Mouse (Mus musculus): ENCODE results near the gene Rcl1. TPM values are rescaled to one million over a fixed set of nuclear protein-coding genes. Genes with fewer than 3 reads are reported as not detected.

Gene Rcl1
- total and polyA plus RNA-seq, 3 experiments = 32.8 to 57.4 (median 47.1) TPM

DNA sequence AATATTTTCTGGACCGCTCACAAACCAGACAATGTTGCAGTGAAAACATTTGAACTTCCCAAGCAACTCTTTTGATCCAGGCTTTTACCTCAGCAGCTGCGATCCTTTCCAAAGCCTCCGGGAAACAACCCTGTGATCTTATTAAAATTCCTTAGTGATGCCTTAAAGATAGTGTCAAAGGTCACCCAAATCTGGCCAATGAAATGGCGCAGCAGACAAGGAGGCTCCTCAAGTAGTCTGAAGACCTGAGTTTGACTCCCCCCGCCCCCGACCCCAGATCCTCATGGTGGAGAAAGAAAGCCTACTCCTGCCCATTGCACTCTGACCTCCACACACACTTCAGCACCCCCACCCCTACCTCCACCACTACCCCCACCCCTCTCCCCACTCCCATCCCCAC, 40.9 kb upstream of the Rcl1 start:
- H3K4me1 ChIP-seq (ENCODE audit: insufficient read depth, low read depth, low read length) = peaks cover 72% of the 10 kb centered on the region
- peaks cover 3% of the 10 kb centered on the region; the same call in 1 of the 2 replicates for H3K27me3 ChIP-seq (ENCODE audit: insufficient read depth, low read length)
- H3K36me3 ChIP-seq (replicated peaks) = no peaks in the 10 kb centered on the region
- DNase-seq (ENCODE audit: low spot score) (no peak), ATAC-seq (ENCODE audit: extremely low read depth, insufficient number of reproducible peaks, low FRiP score, poor library complexity, severe bottlenecking) (no peak)
- no peaks in the 10 kb centered on the region for H3K9me3 ChIP-seq (replicated peaks)
- TF ChIP-seq GATA1 (IDR thresholded peaks at IDR 0.05; ENCODE audit: borderline replicate concordance, low read length) (no peak), POLR2AphosphoS5 (IDR thresholded peaks at IDR 0.05; ENCODE audit: insufficient replicate concordance, low read depth, low read length) (no peak), TAL1 (conservative IDR thresholded peaks at IDR 0.05; ENCODE audit: low read depth, low read length) (no peak), GATA2 (IDR thresholded peaks at IDR 0.05; ENCODE audit: borderline replicate concordance, low read depth, low read length) (no peak), CTCF (IDR thresholded peaks at IDR 0.05; ENCODE audit: low read depth, low read length) (no peak)
- H3K4me3 ChIP-seq (ENCODE audit: low read depth, low read length) = no peak overlapping the region; the same call in 1 of the 2 replicates

DNA sequence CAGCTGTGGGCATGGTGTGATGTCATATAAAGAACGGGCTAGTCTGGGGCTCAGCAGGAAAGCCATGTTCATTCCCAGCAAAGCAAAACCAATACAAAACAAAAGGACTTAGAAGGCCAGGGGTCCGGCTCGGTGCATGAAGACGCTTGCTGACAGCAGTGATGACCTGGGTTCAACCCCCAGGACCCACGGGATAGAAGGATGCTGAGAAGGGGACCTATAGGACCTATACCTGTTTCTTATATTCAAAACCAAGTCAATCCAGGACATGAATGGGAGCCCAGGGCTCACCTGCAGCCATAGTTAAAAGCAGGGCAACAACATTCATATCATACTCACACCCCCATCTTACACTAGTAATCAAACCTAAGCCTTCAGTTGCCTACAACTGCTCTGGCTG, 38.2 kb upstream of the Rcl1 start:
- Histone ChIP-seq H3K4me3 (ENCODE audit: low read depth, low read length) (no peak overlapping the region), H3K9me3 (replicated peaks) (no peaks in the 10 kb centered on the region), H3K4me1 (ENCODE audit: insufficient read depth, low read depth, low read length) (peaks cover 79% of the 10 kb centered on the region), H3K27me3 (ENCODE audit: insufficient read depth, low read length) (no peaks in the 10 kb centered on the region), H3K36me3 (replicated peaks) (no peaks in the 10 kb centered on the region)
- DNase-seq (ENCODE audit: low spot score) = no peak
- ATAC-seq (ENCODE audit: extremely low read depth, insufficient number of reproducible peaks, low FRiP score, poor library complexity, severe bottlenecking) = no peak
- TF ChIP-seq GATA1 (IDR thresholded peaks at IDR 0.05; ENCODE audit: borderline replicate concordance, low read length) (no peak), TAL1 (conservative IDR thresholded peaks at IDR 0.05; ENCODE audit: low read depth, low read length) (no peak), POLR2AphosphoS5 (IDR thresholded peaks at IDR 0.05; ENCODE audit: insufficient replicate concordance, low read depth, low read length) (no peak), CTCF (IDR thresholded peaks at IDR 0.05; ENCODE audit: low read depth, low read length) (no peak), GATA2 (IDR thresholded peaks at IDR 0.05; ENCODE audit: borderline replicate concordance, low read depth, low read length) (no peak)

DNA sequence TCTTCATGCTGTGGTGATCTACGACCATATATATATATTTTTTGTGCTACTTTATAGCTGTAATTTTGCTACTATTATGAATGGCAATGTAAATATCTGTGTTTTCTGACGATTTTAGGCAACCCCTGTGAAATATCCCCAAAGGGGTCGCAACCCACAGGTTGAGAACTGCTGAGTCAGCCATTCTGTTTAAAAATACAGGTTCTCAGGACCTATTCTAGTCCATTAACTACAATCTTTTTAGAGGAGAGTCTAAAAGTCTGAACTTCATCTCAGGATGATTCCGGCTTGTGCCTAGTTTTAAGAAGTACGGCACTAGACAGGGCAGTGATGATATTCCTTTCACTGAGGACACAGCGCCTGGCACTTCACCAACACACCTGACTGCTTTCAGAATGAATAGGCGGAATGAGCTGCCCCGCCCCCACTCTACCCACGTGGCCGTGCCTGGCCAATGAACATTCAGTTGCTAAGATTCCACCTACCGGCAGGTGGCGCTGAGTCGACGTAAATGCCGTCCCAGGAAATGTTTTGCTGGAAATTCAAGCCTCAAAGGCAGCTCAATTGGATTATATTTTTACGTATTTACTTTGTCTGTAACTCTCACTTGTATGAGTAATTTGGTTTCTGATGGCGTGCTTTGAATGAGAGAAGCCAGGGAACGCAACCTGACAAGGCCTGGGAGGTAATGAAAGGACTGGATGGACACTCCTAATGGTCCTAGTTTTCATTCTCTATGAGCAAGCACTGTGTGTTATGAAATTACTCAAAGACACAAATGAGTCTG, 37.4 kb upstream of the Rcl1 start:
- H3K4me1 ChIP-seq (ENCODE audit: insufficient read depth, low read depth, low read length) = peaks cover 78% of the 10 kb centered on the region
- DNase-seq (ENCODE audit: low spot score) (peak; percentile 35), ATAC-seq (ENCODE audit: extremely low read depth, insufficient number of reproducible peaks, low FRiP score, poor library complexity, severe bottlenecking) (peak; percentile 5; the same call in 1 of the 2 replicates)
- no peak for TF ChIP-seq GATA2 (IDR thresholded peaks at IDR 0.05; ENCODE audit: borderline replicate concordance, low read depth, low read length)
- no peak for TF ChIP-seq TAL1 (conservative IDR thresholded peaks at IDR 0.05; ENCODE audit: low read depth, low read length)
- TF ChIP-seq CTCF (IDR thresholded peaks at IDR 0.05; ENCODE audit: low read depth, low read length) = peak; percentile 48; the same call in 1 of the 2 replicates
- TF ChIP-seq GATA1 (IDR thresholded peaks at IDR 0.05; ENCODE audit: borderline replicate concordance, low read length) = no peak
- TF ChIP-seq POLR2AphosphoS5 (IDR thresholded peaks at IDR 0.05; ENCODE audit: insufficient replicate concordance, low read depth, low read length) = no peak
- H3K27me3 ChIP-seq (ENCODE audit: insufficient read depth, low read length) = no peaks in the 10 kb centered on the region
- peak overlapping the region; percentile 40; the same call in 1 of the 2 replicates for H3K4me3 ChIP-seq (ENCODE audit: low read depth, low read length)
- no peaks in the 10 kb centered on the region for H3K9me3 ChIP-seq (replicated peaks)
- no peaks in the 10 kb centered on the region for H3K36me3 ChIP-seq (replicated peaks)

DNA sequence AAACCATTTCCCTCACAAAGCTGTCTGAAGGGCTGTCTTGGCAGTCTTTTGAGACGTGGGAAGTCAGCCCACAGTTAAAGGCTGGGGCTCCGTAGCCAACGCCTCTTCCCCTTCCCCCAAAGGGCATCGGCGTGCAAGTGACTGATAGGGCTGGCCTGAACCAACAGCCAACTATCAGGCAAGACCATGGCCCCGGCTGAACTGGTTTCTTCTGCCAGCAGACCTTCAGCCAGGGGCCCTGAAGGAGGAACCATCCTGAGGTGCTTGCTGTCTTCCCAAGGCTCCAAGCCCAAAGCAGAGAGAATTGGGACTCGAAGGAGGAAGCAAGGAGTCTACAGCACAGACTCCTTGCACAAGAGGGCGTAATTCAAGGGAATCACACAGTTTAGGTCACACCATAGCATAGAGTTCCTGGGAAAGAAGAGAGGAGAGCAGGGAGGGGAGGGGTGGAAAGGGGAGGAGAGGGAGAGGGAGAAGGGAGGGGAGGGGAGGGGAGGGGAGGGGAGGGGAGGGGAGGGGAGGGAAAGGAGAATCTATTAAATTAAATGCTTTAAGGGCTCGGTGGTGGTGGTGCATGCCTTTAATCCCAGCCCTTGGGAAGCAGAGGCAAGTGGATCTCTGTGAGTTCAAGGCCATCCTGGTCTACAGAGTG, 36.6 kb upstream of the Rcl1 start:
- Histone ChIP-seq H3K4me1 (ENCODE audit: insufficient read depth, low read depth, low read length) (peaks cover 78% of the 10 kb centered on the region), H3K4me3 (ENCODE audit: low read depth, low read length) (peak overlapping the region; percentile 52; the same call in 1 of the 2 replicates), H3K36me3 (replicated peaks) (peaks cover 4% of the 10 kb centered on the region), H3K27me3 (ENCODE audit: insufficient read depth, low read length) (no peaks in the 10 kb centered on the region), H3K9me3 (replicated peaks) (no peaks in the 10 kb centered on the region)
- DNase-seq (ENCODE audit: low spot score) (peak; percentile 84), ATAC-seq (ENCODE audit: extremely low read depth, insufficient number of reproducible peaks, low FRiP score, poor library complexity, severe bottlenecking) (peak; percentile 85)
- TF ChIP-seq TAL1 (conservative IDR thresholded peaks at IDR 0.05; ENCODE audit: low read depth, low read length) = peak; percentile 87
- peak; percentile 45; the same call in 1 of the 2 replicates for TF ChIP-seq POLR2AphosphoS5 (IDR thresholded peaks at IDR 0.05; ENCODE audit: insufficient replicate concordance, low read depth, low read length)
- TF ChIP-seq CTCF (IDR thresholded peaks at IDR 0.05; ENCODE audit: low read depth, low read length) = no peak

DNA sequence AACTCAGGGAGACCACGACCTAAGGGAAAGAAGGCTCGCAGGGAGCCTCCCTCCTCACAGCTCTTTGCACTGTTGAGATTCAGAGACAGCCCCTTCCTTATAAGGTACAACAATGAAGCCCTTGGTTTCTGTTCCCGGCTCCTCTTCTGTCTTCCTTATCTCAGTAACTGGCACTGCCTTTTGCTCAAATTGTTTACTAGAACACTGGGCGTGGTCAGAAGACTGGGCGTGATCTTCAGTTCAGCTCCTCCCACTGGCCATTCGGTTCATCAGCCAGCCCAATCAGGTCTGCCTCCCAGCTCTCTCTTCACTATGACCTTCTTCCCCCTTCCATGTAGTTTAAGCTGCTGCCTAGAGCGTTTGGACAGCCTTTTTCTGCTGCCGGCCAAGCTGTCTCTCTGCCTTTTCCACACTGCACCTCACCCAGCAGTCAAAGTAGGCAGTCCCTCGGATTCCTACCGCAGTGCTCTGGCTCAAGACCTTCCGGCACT, 34.1 kb upstream of the Rcl1 start:
- Histone ChIP-seq H3K27me3 (ENCODE audit: insufficient read depth, low read length) (no peaks in the 10 kb centered on the region), H3K9me3 (replicated peaks) (no peaks in the 10 kb centered on the region), H3K36me3 (replicated peaks) (peaks cover 4% of the 10 kb centered on the region), H3K4me1 (ENCODE audit: insufficient read depth, low read depth, low read length) (peaks cover 60% of the 10 kb centered on the region), H3K4me3 (ENCODE audit: low read depth, low read length) (peak overlapping the region; percentile 70)
- peak; percentile 76 for DNase-seq (ENCODE audit: low spot score)
- TF ChIP-seq TAL1 (conservative IDR thresholded peaks at IDR 0.05; ENCODE audit: low read depth, low read length) (no peak), CTCF (IDR thresholded peaks at IDR 0.05; ENCODE audit: low read depth, low read length) (no peak), GATA2 (IDR thresholded peaks at IDR 0.05; ENCODE audit: borderline replicate concordance, low read depth, low read length) (no peak), GATA1 (IDR thresholded peaks at IDR 0.05; ENCODE audit: borderline replicate concordance, low read length) (no peak), POLR2AphosphoS5 (IDR thresholded peaks at IDR 0.05; ENCODE audit: insufficient replicate concordance, low read depth, low read length) (no peak; the same call in 1 of the 2 replicates)
- peak; percentile 72 for ATAC-seq (ENCODE audit: extremely low read depth, insufficient number of reproducible peaks, low FRiP score, poor library complexity, severe bottlenecking)

DNA sequence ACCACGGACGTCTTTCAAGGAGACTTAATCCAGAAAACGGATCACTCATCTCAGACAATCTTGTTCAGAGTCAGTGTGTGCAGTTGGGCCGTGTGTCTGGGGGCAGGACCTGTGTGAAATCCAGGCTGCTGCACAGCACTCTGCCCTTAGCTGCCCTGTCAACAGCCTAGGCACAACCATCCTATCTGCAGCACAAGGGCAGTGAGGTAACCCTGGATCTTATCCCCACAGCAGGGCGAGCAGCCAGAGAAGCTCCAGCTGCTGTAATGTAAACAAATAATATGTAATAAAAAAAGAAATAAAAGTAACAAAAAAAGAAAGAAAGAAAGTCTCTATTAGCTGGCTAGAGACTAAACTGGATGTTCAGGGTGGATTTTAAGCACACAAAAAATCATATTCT, 32.0 kb upstream of the Rcl1 start:
- ATAC-seq (ENCODE audit: extremely low read depth, insufficient number of reproducible peaks, low FRiP score, poor library complexity, severe bottlenecking) = no peak
- Histone ChIP-seq H3K9me3 (replicated peaks) (no peaks in the 10 kb centered on the region), H3K36me3 (replicated peaks) (peaks cover 4% of the 10 kb centered on the region), H3K4me1 (ENCODE audit: insufficient read depth, low read depth, low read length) (peaks cover 40% of the 10 kb centered on the region), H3K4me3 (ENCODE audit: low read depth, low read length) (no peak overlapping the region), H3K27me3 (ENCODE audit: insufficient read depth, low read length) (no peaks in the 10 kb centered on the region)
- TF ChIP-seq TAL1 (conservative IDR thresholded peaks at IDR 0.05; ENCODE audit: low read depth, low read length) (no peak), GATA2 (IDR thresholded peaks at IDR 0.05; ENCODE audit: borderline replicate concordance, low read depth, low read length) (no peak), POLR2AphosphoS5 (IDR thresholded peaks at IDR 0.05; ENCODE audit: insufficient replicate concordance, low read depth, low read length) (no peak)
- no peak for DNase-seq (ENCODE audit: low spot score)
